Mouse (Mus musculus): ENCODE results near the gene Gm11554.
"Not testable (repeated sequence)": the region's sequence is repeated elsewhere in the genome, so short reads cannot be mapped to it uniquely, and the experiment has no call there.

DNA sequence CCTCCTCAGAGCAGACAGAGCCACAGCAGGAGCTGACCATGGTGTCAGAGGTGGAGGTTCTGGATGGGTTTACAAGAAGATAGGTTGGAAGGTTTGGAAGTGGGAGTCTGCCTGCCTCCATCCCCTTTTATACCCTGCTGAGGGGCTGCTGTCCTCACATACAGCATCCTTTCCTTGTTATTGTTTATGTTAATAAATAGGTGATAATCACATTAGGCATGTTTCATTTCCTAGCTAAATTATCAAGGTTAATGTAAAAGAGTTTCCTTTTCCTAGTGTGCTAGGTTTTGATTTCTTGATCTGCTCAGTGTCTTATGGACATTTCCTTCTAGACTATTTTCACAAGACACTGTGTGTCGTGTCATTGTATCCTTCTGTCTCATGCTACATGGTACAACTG is at the start of gene Gm11554:
- not testable (repeated sequence) for TF ChIP-seq SRF (IDR thresholded peaks at IDR 0.05; ENCODE audit: control insufficient read depth, insufficient read length, low read depth); E2F4 (IDR thresholded peaks at IDR 0.05; ENCODE audit: insufficient read depth); MAX (IDR thresholded peaks at IDR 0.05; ENCODE audit: low read depth); POLR2A (IDR thresholded peaks at IDR 0.05; ENCODE audit: insufficient read length, low read depth); POLR2AphosphoS2 (IDR thresholded peaks at IDR 0.05; ENCODE audit: insufficient read length, low read depth); MYOD1 (IDR thresholded peaks at IDR 0.05; ENCODE audit: control insufficient read depth in 1 of 3, insufficient read length in 2 of 3, low read depth in 2 of 3); TCF12 (IDR thresholded peaks at IDR 0.05; ENCODE audit: insufficient read depth, poor library complexity, severe bottlenecking); TCF3 (IDR thresholded peaks at IDR 0.05; ENCODE audit: insufficient read length, low read depth); CEBPB (IDR thresholded peaks at IDR 0.05; ENCODE audit: insufficient read depth, poor library complexity, severe bottlenecking); MYOG (IDR thresholded peaks at IDR 0.05; ENCODE audit: control insufficient read depth in 1 of 3, insufficient read depth in 1 of 3, insufficient read length in 2 of 3, low read depth in 2 of 3); USF1 (IDR thresholded peaks at IDR 0.05; ENCODE audit: low read depth); REST (IDR thresholded peaks at IDR 0.05; ENCODE audit: insufficient read depth, insufficient read length)

Data from myocyte (in vitro differentiated cells).